Mouse (Mus musculus): ENCODE measurements around the gene Slc48a1. TPM values are rescaled to one million over a fixed set of nuclear protein-coding genes. Genes with fewer than 3 reads are reported as not detected.
A peak's percentile ranks its signal among the peaks of the same experiment; 100 is the strongest.

The Slc48a1 gene
- total RNA-seq (2015) (42.3 and 47.1 TPM in 2 replicates), total RNA-seq (2017) (33.1 and 33.5 TPM in 2 replicates)

GRCm38 (mm10) chr15:97778311-97779098 lies at the start of gene Slc48a1:
TSS of gene Slc48a1 (plus strand) at chr15:97778520.
- ATAC-seq (ENCODE audit: poor library complexity, severe bottlenecking), result no peak

- no peak for ATAC-seq (ENCODE audit: poor library complexity, severe bottlenecking)
These were observed 49.5 kb upstream of the Slc48a1 start for GRCm38 (mm10) chr15:97728804-97729203.

GRCm38 (mm10) chr15:97730365-97730764 lies 48.0 kb upstream of the Slc48a1 start:
- no peak for ATAC-seq (ENCODE audit: poor library complexity, severe bottlenecking)

GRCm38 (mm10) chr15:97731111-97731510 lies 47.2 kb upstream of the Slc48a1 start, which contains the start of gene Endou:
TSS of gene Endou (minus strand) at chr15:97731339.
- no peak for ATAC-seq (ENCODE audit: poor library complexity, severe bottlenecking)

GRCm38 (mm10) chr15:97731988-97732387 lies 46.3 kb upstream of the Slc48a1 start:
- ATAC-seq (ENCODE audit: poor library complexity, severe bottlenecking), result no peak

GRCm38 (mm10) chr15:97738923-97739322 lies 39.4 kb upstream of the Slc48a1 start:
- ATAC-seq (ENCODE audit: poor library complexity, severe bottlenecking), result no peak

- no peak for ATAC-seq (ENCODE audit: poor library complexity, severe bottlenecking)
These were observed 38.0 kb upstream of the Slc48a1 start for GRCm38 (mm10) chr15:97740283-97740732.

- ATAC-seq (ENCODE audit: poor library complexity, severe bottlenecking), result no peak
These were observed 36.7 kb upstream of the Slc48a1 start for GRCm38 (mm10) chr15:97741662-97742061.

GRCm38 (mm10) chr15:97742074-97742473 lies 36.2 kb upstream of the Slc48a1 start:
- ATAC-seq (ENCODE audit: poor library complexity, severe bottlenecking), result no peak

GRCm38 (mm10) chr15:97742600-97742999 lies 35.7 kb upstream of the Slc48a1 start:
- no peak for ATAC-seq (ENCODE audit: poor library complexity, severe bottlenecking)

- ATAC-seq (ENCODE audit: poor library complexity, severe bottlenecking), result no peak
These were observed 35.1 kb upstream of the Slc48a1 start for GRCm38 (mm10) chr15:97743210-97743609.

- ATAC-seq (ENCODE audit: poor library complexity, severe bottlenecking), result no peak
These were observed 34.3 kb upstream of the Slc48a1 start for GRCm38 (mm10) chr15:97743961-97744525.

GRCm38 (mm10) chr15:97744930-97745329 lies 33.4 kb upstream of the Slc48a1 start:
- peak; percentile 59 for ATAC-seq (ENCODE audit: poor library complexity, severe bottlenecking)

GRCm38 (mm10) chr15:97745331-97745730 lies 33.0 kb upstream of the Slc48a1 start:
- ATAC-seq (ENCODE audit: poor library complexity, severe bottlenecking), result no peak

GRCm38 (mm10) chr15:97746278-97746677 lies 32.0 kb upstream of the Slc48a1 start:
- no peak for ATAC-seq (ENCODE audit: poor library complexity, severe bottlenecking)

- no peak for ATAC-seq (ENCODE audit: poor library complexity, severe bottlenecking)
These were observed 31.6 kb upstream of the Slc48a1 start for GRCm38 (mm10) chr15:97746748-97747147.

- no peak for ATAC-seq (ENCODE audit: poor library complexity, severe bottlenecking)
These were observed 30.8 kb upstream of the Slc48a1 start for GRCm38 (mm10) chr15:97747486-97747885.

- no peak for ATAC-seq (ENCODE audit: poor library complexity, severe bottlenecking)
These were observed 30.0 kb upstream of the Slc48a1 start for GRCm38 (mm10) chr15:97748309-97748708.

GRCm38 (mm10) chr15:97748964-97749363 lies 29.4 kb upstream of the Slc48a1 start:
- ATAC-seq (ENCODE audit: poor library complexity, severe bottlenecking), result no peak

GRCm38 (mm10) chr15:97749397-97749796 lies 28.9 kb upstream of the Slc48a1 start:
- ATAC-seq (ENCODE audit: poor library complexity, severe bottlenecking), result no peak

- peak; percentile 7; the same call in 1 of the 2 replicates for ATAC-seq (ENCODE audit: poor library complexity, severe bottlenecking)
These were observed 28.5 kb upstream of the Slc48a1 start for GRCm38 (mm10) chr15:97749841-97750240.

GRCm38 (mm10) chr15:97750697-97751096 lies 27.6 kb upstream of the Slc48a1 start:
- ATAC-seq (ENCODE audit: poor library complexity, severe bottlenecking), result peak; percentile 78

Measured in megakaryocyte, adult 5-6 weeks (primary cell).